Mouse (Mus musculus) CH12.LX (cell line): ENCODE data around the gene Ifit1bl2. TPM values are rescaled to one million over a fixed set of nuclear protein-coding genes. Genes with fewer than 3 reads are reported as not detected.
"Not testable (repeated sequence)": the region's sequence is repeated elsewhere in the genome, so short reads cannot be mapped to it uniquely, and the experiment has no call there.

Experiments used
- DNase-seq: peaks from one replicate; pipeline ENCODE4 v3.0.0-alpha.2; 2013; ENCODE audit errors: extremely low read depth
- H3K27ac ChIP-seq: 2 replicates; pipeline ENCODE4 v1.5.1; 2012; ENCODE audit warnings: low read depth, mild to moderate bottlenecking, control low read depth, moderate library complexity; ENCODE audit not compliant: insufficient read depth
- H3K27me3 ChIP-seq: replicated peaks from 2 replicates; pipeline ENCODE3; 2012; ENCODE audit warnings: inconsistent platforms
- H3K36me3 ChIP-seq, 2 experiments: replicated peaks in 1 of 2; 2 replicates each; pipeline versions ENCODE3 to v1.6.1; 2012; ENCODE audit warnings: inconsistent platforms in 1 of 2, low read length in 1 of 2, mild to moderate bottlenecking in 1 of 2, mixed read lengths in 1 of 2, moderate library complexity in 1 of 2; ENCODE audit not compliant: control insufficient read depth in 1 of 2, insufficient read depth in 1 of 2
- H3K4me1 ChIP-seq, 2 experiments: 2 replicates each; pipeline ENCODE4 v1.6.1; 2012; ENCODE audit warnings: inconsistent platforms in 1 of 2, moderate library complexity in 1 of 2; ENCODE audit not compliant: insufficient read depth in 2 of 2, control insufficient read depth in 1 of 2
- H3K4me2 ChIP-seq: 2 replicates; pipeline ENCODE4 v1.6.1; 2012; ENCODE audit warnings: low read depth, mild to moderate bottlenecking, control low read depth; ENCODE audit not compliant: poor library complexity, insufficient read depth, severe bottlenecking
- H3K4me3 ChIP-seq, 3 experiments: fragments of 150-350 bp in 1 of 3; sonication (generic) in 1 of 3; replicated peaks in 1 of 3; 2 replicates each; pipeline versions ENCODE3 to v1.5.1; 2011 to 2012; ENCODE audit warnings: low read depth in 2 of 3, low read length in 2 of 3, mild to moderate bottlenecking in 2 of 3, moderate library complexity in 2 of 3, control low read depth in 1 of 3, improper control_type of control experiment in 1 of 3, inconsistent platforms in 1 of 3, mixed read lengths in 1 of 3; ENCODE audit not compliant: poor library complexity in 1 of 3
- H3K79me2 ChIP-seq: replicated peaks from 2 replicates; pipeline ENCODE4 v1.6.1; 2012; ENCODE audit warnings: mild to moderate bottlenecking, moderate library complexity; ENCODE audit not compliant: control insufficient read depth, poor library complexity, insufficient read depth, severe bottlenecking; ENCODE audit errors: extremely low read depth
- H3K9ac ChIP-seq: 2 replicates; pipeline ENCODE4 v1.6.1; 2012; ENCODE audit warnings: low read depth, mild to moderate bottlenecking, control low read depth, moderate library complexity; ENCODE audit not compliant: insufficient read depth
- H3K9me3 ChIP-seq: replicated peaks from 2 replicates; pipeline ENCODE3; 2012; ENCODE audit warnings: low read length, inconsistent platforms, mixed read lengths
- HCFC1 ChIP-seq: IDR thresholded peaks from 2 replicates; pipeline ENCODE4 v1.6.1; 2012; ENCODE audit warnings: low read depth, mild to moderate bottlenecking, inconsistent platforms, low read length, improper control_type of control experiment
- MAFK ChIP-seq: IDR thresholded peaks from 2 replicates; pipeline ENCODE4 v1.6.1; 2011; ENCODE audit warnings: low read length, improper control_type of control experiment; ENCODE audit not compliant: insufficient replicate concordance
- MYC ChIP-seq: IDR thresholded peaks from 2 replicates; pipeline ENCODE4 v1.6.1; 2011; ENCODE audit warnings: low read depth, mild to moderate bottlenecking, improper control_type of control experiment, low read length
- dilution Hi-C: fragments of 300-500 bp; cut with MboI; formaldehyde crosslinking; loops from 2 replicates; pipeline ENCODE4 v1.14.3; 2020; ENCODE audit warnings: low sequenced_read_pairs; ENCODE audit not compliant: extremely low pct_unique_long_range_greater_than_20kb, extremely low pct_ligation_motif_present
- in situ Hi-C: fragments of 300-500 bp; cut with MboI; formaldehyde crosslinking; loops from 3 replicates; pipeline ENCODE4 v1.14.3; 2019; ENCODE audit warnings: low sequenced_read_pairs, low pct_ligation_motif_present, low pct_unique_long_range_greater_than_20kb, mixed read lengths
- polyA plus RNA-seq: library from polyadenylated mRNA; unstranded; fragments of >175 nt; gene quantifications from 2 replicates; pipeline ENCODE4 v1.2.1, GENCODE M21; 2012; ENCODE audit warnings: low read depth; ENCODE audit not compliant: insufficient read length
- total RNA-seq, 2 experiments: library from RNA; depleted of rRNA; stranded (reverse); fragments of 300-350 nt in 1 of 2; fragments of >200 nt in 1 of 2; gene quantifications; 2 replicates each; pipeline ENCODE4 v1.2.3; 2012 to 2014

The Ifit1bl2 gene
- total and polyA plus RNA-seq, 3 experiments: 0.08 to 0.24 TPM; not detected in 1

DNA sequence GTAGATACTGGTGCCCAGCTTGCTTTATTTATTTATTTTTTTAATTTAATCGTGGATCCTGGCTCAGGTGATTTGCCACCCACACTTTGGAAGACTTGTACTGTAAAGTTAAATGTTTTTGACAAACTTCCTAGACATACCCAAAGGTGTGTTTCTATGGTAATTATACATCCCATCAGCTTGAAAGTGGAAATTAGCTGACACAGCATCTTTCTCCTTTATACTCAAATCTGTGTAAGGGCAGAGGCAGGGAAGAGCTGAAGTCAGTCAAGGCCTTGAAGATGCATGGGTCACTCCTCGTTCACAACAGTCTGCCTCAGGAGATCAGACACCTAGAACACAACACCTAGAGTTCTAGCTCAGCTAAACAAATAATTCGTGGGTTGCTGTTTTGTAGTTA, 30.4 kb downstream of the Ifit1bl2 start:
- dilution Hi-C loops, H3K79me2 ChIP-seq, H3K27me3 ChIP-seq: not testable (repeated sequence)
- peaks cover 0 to 10% of the 10 kb centered on the region in 2 experiments; a peak in 2 of 4 replicates for H3K4me1 ChIP-seq
- TF ChIP-seq MAFK: peak; percentile 82
- TF ChIP-seq, all 38 proteins: peak for 1; not testable (repeated sequence) for 37
- H3K27ac ChIP-seq, H3K4me2 ChIP-seq, H3K36me3 ChIP-seq, H3K9ac ChIP-seq, in situ Hi-C loops, H3K4me3 ChIP-seq, H3K9me3 ChIP-seq, DNase-seq: not testable (repeated sequence)

DNA sequence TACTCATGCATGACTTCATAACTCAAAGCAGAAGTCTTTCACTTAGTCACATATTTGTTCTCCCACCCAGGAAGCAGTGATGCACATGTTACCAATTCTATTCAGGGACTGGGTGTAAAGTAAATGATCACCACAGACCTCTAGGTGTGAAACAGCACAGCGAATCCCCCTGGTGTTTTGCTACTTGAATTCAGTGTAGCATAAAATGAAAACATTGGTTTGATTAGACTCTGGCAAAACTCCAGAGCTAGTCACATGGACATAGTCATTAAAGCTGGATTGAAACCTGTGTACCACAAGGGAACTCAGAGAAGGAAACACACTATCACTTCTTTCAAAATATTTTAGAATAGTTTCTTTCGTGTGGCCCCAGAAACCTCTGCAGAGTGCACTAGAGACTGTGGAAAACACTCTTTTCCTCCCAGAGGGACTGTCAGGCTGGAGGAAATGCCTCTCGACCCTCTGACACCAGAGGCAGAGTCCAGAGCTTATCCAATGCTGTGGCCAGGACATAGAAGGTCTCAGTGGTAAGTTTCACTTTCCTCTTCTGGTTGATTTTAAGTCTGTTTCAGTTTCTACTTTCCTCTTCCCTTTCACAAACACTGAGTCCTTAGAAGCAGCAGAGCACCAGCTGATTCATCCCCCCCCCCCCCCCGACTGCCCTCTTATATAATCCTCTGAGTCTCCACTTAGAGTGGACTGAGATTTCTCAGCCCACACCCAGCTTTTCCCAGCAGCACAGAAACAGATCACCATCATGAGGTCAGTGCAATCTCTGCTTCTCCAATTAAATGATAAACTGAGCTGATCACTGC, 33.1 kb downstream of the Ifit1bl2 start, which contains the start of gene Ifit3b:
Gene Ifit3b, plus strand, starts transcription at position 734 of the 815 bp plus-strand sequence.
- H3K9me3 ChIP-seq, H3K27ac ChIP-seq, dilution Hi-C loops, H3K9ac ChIP-seq, H3K27me3 ChIP-seq, H3K36me3 ChIP-seq, in situ Hi-C loops, DNase-seq, H3K79me2 ChIP-seq, H3K4me3 ChIP-seq: not testable (repeated sequence)
- Histone ChIP-seq H3K4me2 (0 out of 2 replicates have a peak within 1 kb of the TSS, but pooled peaks have one; percentile 40), H3K4me1 (peaks cover 0 to 10% of the 10 kb centered on the region in 2 experiments; a peak in 2 of 4 replicates)

DNA sequence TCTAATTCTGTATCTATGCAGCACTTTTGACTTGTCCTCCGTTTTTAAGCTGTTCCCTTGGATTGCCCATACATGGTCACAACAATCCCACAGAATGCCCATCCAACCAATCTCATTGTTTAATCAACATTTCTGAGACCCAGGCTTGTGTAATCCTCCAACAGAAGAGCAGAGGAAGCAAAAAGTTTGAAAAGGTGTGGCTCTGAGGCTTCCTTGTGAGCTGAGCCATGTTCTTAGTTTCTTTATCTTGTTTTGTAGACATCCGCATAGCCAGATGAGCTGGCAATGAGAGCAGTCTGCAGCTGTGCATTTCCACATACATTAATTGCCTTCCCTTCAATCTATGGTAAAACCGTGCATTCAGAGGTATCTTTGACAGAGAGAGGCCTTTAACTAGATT, 35.1 kb downstream of the Ifit1bl2 start:
- no peaks in the 10 kb centered on the region for H3K36me3 ChIP-seq
- no peaks in the 10 kb centered on the region for H3K27me3 ChIP-seq
- no peak overlapping the region for H3K4me2 ChIP-seq
- DNase-seq: no peak
- no peak overlapping the region for H3K9ac ChIP-seq
- H3K79me2 ChIP-seq: no peaks in the 10 kb centered on the region
- no peaks in the 10 kb centered on the region for H3K9me3 ChIP-seq
- in situ Hi-C loops (no loop called here), dilution Hi-C loops (no loop called here)
- TF ChIP-seq MYC: no peak
- TF ChIP-seq HCFC1: no peak
- H3K27ac ChIP-seq: no peak overlapping the region
- peaks cover 0 to 16% of the 10 kb centered on the region in 2 experiments; a peak in 2 of 4 replicates for H3K4me1 ChIP-seq
- H3K4me3 ChIP-seq: no peak overlapping the region

DNA sequence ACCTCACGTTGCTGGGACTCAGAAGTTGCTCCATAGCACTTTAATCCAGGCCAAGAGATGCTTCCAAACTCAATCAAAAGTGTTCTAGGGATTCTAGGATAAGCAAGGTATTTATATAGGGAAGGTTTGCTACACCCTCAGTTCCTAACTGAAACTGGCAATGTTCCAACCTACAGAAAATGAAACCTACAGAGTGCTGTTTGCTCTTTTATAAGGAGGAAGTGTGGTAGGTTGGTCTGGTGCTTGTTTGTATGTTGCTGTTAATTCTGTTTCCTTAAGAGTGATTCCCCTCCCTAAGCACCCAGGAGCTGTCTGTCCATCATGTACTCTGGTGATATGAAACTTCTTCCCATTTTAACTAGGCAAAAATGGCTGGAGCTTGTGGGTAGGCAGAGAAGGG, 38.7 kb downstream of the Ifit1bl2 start, which contains the start of gene Ifit1bl1:
Gene Ifit1bl1, minus strand, starts transcription at position 69 of the 400 bp plus-strand sequence.
- dilution Hi-C loops, H3K79me2 ChIP-seq, H3K27ac ChIP-seq, H3K9ac ChIP-seq, in situ Hi-C loops, H3K4me3 ChIP-seq, H3K9me3 ChIP-seq, H3K4me2 ChIP-seq, H3K27me3 ChIP-seq, DNase-seq, H3K36me3 ChIP-seq: not testable (repeated sequence)
- peaks cover 0 to 10% of the 10 kb centered on the region in 2 experiments; a peak in 2 of 4 replicates for H3K4me1 ChIP-seq

DNA sequence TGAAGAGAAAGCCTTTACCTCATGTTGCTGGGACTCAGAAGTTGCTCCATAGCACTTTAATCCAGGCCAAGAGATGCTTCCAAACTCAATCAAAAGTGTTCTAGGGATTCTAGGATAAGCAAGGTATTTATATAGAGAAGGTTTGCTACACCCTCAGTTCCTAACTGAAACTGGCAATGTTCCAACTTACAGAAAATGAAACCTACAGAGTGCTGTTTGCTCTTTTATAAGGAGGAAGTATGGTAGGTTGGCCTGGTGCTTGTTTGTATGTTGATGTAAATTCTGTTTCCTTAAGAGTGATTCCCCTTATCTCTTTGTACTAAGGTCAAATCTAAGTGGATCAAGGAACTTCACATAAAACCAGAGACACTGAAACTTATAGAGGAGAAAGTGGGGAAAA, 41.3 kb downstream of the Ifit1bl2 start:
- H3K79me2 ChIP-seq, H3K4me1 ChIP-seq, H3K9ac ChIP-seq, H3K4me3 ChIP-seq, H3K27ac ChIP-seq, DNase-seq, H3K36me3 ChIP-seq, H3K9me3 ChIP-seq, in situ Hi-C loops, H3K4me2 ChIP-seq, H3K27me3 ChIP-seq, dilution Hi-C loops: not testable (repeated sequence)
